Mouse (Mus musculus) B cell, adult 2 months (primary cell): ENCODE results near the gene Rhag.

Source experiments
- DNase-seq, 2 experiments: peaks; one replicate each; pipeline ENCODE4 v3.0.0; 2022

The Rhag gene

GRCm38 (mm10) chr17:40877741-40878140, 66.8 kb downstream of the Rhag start:
- DNase-seq = no peak

GRCm38 (mm10) chr17:40879528-40879923, 68.6 kb downstream of the Rhag start:
- DNase-seq = no peak

DNA sequence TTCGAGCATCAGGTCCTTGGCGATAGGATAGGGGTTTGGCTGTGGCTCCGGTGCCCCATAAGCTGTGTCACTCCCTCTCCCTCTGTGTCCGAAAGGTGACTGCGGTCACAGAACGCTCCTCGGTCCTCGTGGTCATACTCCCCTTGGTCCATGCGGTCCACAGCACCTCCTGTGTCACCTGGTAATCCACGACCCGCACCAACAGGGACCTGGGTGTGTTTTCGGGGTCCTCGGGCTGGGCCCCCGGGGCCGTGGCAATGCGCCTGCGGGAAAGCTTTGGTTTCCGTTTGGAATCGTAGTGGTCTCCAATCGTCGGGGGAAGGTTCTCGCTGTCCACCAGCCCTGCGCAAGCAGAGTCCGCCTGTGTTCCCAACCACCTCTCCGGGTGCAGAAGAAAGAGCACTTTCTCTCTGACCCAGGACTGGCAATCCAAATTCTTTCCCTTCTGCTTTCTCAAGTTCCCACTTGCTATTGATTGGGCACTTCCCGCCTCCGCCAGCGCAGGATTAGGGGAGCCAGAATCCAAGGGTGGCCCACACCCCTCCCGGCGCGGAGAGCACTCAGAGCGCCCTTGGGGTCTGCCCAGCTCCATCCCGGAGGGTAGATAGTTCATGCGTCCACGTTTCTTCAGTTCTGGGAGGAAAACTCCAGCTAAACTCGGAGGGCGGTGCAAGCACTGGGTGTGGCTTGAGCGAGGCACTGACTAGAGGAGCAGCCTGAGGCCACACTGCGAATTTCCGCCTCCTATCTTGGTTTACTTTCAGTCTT, 69.2 kb downstream of the Rhag start, which contains the start of gene 9130008F23Rik:
Gene 9130008F23Rik (minus strand): TSS at position 636 of the 768 bp plus-strand sequence.
- peak; percentile 1 to 4 for DNase-seq

- no peak for DNase-seq
These were observed 71.2 kb downstream of the Rhag start for GRCm38 (mm10) chr17:40882172-40882571.

DNA sequence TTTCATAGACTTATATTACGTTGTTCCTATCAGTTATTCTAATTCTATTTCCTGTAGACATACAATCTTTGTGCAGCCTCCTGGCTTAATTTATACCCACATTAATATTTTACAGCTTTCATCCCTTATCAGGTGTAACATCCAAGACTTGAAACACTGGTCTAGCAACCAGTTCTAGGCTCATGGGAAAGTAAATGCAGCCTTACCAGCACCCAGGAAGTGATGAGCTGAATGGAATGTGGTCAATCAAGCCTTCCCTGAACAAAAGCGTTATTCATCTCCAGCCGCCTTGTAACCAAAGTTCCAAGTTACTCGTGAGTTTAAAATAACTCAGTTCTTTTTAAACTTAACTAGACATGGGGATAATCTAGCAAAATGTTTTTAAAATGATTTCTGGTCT, 74.2 kb downstream of the Rhag start:
- no peak for DNase-seq

DNA sequence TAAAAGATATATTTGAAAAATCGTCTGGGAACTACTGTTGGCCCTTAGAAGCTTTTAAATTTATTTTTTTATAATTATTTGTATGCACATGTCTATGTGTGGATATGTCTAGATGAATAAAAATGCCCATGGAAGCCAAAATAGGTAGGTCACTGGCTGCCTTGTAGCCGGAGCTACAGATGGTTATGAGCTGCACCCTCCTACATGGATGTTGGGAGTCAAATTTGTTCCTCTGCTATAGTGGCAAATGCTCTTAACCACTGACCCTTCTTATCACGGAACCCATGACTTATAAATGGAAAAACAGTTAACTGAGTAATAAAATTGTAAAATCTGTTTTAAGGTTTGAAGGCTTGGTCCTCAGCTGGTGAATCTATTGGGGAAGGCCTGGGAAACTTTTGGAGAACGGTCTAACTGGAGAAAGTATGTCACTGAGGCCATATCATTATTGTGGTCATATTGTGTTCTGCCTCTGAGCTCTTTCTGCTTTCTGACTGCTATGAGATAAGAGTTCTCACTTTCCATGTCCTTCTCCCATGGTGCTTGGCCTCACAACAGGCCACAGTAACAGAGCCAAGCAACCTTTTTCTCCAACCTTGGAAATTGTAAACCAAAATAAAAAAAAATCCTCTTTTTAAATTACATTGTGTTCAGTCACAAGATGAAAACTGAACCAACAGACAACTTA, 77.1 kb downstream of the Rhag start:
- DNase-seq = no peak
